Mouse (Mus musculus): ENCODE measurements around the gene Rfx3.

GRCm38 (mm10) chr19:27884520-27884919, 126.4 kb downstream of the Rfx3 start:
- peak in 1 of 3 experiments; percentile 30; a peak in 2 of 6 replicates for TF ChIP-seq CTCF (IDR thresholded peaks at IDR 0.05 in 2 of 3, conservative IDR thresholded peaks at IDR 0.05 in 1 of 3; ENCODE audit: control insufficient read depth in 1 of 3, insufficient read depth in 1 of 3, low read depth in 2 of 3, low read length in 3 of 3, poor library complexity in 1 of 3, severe bottlenecking in 1 of 3)
- no peak for TF ChIP-seq POLR2A (IDR thresholded peaks at IDR 0.05; ENCODE audit: control insufficient read depth in 1 of 2, insufficient read depth in 1 of 2, low read depth in 1 of 2, low read length in 2 of 2, poor library complexity in 1 of 2)
